Mouse (Mus musculus) right cerebral cortex, postnatal 14 days (tissue): ENCODE results near the gene Kif5a.
"Not testable (repeated sequence)": the region's sequence is repeated elsewhere in the genome, so short reads cannot be mapped to it uniquely, and the experiment has no call there.

Experiments used
- DNase-seq: peaks from one replicate; pipeline ENCODE4 v3.0.0; 2022

The Kif5a gene

DNA sequence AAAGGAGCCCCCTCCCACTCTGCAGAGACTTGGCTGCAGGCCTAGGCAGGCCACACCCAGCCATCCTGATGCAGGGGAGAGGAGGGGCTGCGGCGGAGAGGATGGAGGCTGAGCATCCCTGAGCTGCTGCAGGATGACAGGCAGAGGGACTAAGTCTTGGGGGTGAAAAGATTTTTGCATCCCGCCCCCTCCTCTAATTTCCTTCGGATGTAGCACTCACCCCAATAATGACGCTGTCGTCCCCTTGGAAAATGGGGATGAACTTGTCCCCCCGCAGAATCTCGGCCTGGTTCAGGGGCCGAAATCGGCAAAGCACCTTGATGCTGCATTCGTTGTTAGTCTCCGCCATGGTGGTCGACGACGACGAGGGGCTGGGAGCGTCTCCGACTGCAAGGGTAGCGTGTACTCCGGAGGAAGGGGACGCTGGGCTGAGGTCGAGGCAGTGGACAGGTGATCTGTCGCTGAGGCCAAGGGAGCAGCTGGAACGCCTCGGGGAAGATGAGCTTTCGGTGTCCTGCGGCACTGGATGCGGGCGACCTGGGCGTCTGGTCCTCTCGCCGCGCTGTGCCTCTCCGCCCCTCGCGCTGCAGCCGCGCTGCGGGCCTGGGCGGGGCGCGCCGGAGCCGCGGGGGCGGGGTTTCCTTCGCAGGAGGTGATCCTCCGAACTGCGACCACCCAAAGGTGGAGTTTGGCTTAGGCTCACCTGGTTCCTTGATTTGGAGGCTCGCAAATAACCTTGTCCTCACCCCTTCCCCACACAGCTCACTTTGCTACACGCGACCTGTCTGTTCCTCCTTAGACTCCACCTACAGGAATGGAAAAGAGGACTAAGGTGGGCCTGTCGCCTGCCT is at the start of gene Kif5a:
Kif5a (minus strand) TSS at position 801 of the 851 bp plus-strand sequence.
- DNase-seq, result peak; percentile 74

DNA sequence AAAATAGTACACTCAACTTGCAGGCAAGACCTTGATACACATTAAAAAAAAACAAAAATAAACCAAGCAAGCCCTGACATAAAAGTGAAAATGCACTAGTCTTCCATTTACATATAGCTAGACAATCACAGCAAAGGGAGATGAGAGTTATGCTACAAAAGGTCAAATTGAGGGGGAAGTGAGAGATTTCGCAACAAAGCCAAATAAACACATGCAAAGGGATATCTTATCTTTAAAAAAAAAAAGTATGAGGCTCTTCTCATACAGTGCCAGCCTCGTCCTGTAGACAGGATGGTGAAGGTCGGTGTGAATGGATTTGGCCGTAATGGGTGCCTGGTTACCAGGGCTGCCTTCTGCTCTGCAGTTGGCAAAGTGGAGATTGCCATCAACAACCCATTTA is 49.7 kb upstream of the Kif5a start:
- DNase-seq, result no peak

DNA sequence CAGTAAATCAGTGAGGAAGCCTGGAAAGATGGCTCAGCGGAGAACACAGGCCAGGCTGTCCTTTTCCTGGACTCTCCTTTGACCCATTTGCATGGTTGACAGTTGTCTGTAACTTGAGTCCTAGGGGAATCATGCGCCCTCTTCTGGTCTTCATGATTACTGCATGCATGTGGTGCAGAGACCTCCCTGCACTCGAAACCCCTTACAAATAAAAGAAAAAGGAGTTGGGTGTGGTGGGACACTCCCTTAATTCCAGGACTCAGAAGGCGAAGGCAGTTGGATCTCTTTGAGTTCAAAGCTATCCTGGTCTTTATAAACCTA is 49.2 kb upstream of the Kif5a start:
- DNase-seq, result peak; percentile 69

DNA sequence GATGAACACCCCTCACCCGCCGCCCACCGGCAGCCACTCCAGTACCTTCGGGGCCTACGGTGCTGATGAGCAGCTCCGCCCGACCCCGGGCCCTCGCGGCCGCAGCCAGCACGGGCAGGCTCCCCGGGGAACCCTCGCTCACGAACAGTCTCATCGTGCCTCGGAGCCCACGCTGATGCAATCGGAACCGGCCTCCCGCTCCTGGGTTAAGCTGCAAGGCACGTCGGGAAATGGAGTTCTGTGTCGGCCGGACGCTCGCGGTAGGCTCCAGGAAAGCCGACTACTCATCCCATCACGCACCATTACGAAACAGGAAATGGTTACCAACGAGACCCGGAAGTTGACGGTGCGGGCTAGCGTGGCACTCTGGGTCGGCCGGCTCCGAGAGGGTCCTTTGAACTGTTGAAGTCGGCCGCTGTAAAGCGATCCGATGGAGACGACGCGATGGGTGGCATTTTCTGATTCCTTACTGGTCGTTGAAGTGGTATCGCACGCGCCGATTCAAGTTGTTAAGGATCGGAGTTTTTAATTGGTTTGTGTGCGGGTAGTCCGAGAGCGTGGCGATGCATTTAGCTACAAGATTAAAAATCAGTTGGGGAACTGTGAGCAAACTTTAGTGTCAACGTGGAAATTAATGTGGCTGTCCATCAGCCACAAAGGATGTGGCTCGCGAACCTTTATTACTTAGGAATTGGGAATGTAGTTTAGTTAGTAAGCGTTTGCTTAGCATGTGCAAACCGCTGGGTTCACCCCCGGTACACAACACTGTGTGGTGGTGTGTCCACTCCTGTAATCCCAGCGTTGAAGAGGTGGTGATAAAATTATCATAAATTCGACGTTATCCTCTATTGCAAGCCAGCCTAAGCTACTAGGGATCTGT is 48.6 kb upstream of the Kif5a start, which contains the start of gene Mars:
Mars (minus strand) TSS at position 311 of the 880 bp plus-strand sequence.
- DNase-seq, result peak; percentile 90

DNA sequence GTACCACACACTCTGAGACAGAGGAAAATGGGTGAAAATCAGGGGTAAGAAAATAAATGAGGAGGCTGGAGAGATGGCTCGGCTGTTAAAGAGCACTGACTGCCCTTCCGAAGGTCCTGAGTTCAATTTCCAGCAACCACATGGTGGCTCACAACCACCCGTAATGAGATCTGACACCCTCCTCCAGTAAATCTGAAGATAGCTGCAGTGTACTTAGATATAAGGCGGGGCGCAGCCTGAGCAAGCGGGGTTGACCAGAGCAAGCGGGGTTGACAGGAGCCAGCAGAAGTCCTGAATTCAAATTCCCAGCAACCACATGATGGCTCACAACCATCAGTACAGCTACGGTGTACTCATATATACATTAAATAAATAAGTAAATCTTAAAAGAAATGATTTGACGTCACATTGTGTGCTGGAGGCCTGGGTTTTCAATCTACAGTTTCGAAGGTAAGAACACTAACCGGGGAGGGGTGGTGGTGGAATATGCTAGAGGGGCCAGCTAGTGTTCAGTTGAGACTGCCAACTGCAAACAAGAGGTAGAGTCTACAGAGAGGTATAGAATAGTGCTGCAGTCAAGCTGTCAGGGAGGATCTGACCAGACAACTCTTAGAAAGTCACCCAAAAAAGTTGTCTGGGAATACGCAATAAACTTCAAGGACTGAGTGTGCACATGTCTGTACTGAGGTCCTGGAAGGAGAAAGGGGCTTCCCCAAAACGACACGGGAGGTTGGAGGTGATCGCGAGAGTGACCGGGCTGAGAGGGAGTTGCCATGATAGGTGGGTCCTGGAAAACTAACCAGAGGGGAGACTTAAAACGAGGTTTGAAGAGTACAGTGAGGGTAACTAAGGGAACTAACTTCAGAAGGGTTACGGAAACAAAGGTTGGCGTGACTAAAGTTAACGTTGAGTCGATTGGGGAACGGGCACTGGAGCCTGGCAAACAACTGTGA is 47.7 kb upstream of the Kif5a start:
- DNase-seq, result no peak

DNA sequence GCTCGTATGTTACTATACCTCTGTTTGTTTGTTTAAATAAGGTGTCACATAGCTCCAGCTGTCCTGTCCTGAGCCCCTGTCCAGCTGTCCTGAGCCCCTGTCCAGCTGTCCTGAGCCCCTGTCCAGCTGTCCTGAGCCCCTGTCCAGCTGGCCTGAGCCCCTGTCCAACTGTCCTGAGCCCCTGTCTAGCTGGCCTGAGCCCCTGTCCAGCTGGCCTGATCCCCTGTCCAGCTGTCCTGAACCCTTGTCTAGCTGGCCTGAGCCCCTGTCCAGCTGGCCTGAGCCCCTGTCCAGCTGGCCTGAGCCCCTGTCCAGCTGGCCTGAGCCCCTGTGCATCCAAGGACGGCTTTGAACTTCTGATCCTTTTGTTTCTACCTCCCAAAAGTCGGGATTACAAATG is 46.0 kb upstream of the Kif5a start:
- DNase-seq, result not testable (repeated sequence)

DNA sequence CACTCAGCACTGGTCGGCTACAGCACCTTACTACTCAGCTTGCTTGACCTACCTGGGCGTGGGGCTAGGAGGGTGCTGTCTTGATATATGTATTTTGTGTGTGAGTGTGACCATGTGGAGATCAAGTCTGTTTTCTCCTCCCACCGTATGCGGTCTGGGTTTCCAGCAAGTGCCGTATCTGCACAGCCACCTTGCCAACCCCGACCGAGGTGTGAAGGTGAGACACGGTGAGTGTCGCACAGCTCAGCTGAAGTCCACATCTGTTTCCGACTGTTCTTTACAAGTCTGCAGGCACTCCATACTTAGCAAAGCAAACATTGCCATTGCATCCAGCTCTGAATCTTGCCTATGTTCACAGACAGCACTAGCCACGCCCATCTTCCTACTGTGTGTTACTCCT is 40.0 kb upstream of the Kif5a start:
- no peak for DNase-seq

DNA sequence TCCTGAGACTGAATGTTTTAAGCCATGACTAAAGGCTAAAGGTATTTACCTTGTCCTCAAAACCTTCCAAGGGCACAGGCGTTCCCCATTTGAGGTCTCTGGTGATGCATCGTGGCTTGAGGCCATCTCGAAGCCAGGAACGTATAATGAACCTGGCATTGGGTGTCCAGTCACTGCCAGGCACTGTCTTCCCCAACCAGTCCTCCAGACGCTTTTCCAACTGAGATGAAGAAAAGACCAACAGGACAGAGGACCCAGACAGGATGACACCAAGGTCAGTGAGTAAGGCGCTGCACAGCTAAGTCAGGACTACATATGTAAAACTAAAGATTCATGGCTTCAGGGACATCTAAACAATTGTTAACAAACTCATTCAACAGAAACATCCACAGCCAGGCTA is 37.2 kb upstream of the Kif5a start:
- no peak for DNase-seq

DNA sequence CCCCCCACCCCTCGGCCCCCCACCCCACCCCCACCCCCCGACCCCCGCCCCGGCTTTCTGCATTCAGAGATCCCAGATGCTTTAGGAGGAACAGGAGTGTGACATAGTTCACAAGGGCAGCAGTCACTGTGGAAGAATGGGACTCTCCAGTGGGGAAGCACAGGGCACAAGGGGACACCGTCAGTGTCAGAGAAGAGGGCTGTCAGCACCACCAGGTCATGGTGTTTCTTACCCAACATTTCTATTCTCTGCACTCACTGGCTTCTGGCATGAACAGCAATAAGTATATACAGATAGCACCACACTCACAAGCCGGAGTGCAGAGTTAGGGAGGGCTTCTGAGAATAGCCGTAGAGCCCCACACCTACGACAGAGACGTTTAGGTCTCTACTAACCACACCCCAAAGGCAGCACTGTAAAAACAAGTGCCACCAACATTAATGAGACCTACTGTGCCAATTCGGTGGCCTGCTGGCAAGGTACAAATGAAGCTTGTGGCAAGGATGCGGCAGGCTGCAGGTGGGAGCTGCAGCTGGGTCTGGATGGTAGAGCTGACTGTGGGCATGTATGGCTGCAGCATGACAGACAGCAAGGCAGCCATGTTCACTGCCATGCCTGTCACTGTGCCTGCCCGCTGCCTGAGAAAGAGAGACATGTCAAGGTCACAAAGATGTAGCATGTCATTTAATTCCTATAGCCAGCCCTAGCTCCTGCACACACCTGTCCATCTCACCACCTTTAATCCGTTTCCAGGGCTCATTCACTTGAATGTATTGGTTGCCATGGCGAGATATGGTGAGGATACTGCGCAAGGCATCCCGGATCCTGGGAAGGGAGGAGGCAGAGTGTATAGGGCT is 34.1 kb upstream of the Kif5a start:
- DNase-seq, result no peak

DNA sequence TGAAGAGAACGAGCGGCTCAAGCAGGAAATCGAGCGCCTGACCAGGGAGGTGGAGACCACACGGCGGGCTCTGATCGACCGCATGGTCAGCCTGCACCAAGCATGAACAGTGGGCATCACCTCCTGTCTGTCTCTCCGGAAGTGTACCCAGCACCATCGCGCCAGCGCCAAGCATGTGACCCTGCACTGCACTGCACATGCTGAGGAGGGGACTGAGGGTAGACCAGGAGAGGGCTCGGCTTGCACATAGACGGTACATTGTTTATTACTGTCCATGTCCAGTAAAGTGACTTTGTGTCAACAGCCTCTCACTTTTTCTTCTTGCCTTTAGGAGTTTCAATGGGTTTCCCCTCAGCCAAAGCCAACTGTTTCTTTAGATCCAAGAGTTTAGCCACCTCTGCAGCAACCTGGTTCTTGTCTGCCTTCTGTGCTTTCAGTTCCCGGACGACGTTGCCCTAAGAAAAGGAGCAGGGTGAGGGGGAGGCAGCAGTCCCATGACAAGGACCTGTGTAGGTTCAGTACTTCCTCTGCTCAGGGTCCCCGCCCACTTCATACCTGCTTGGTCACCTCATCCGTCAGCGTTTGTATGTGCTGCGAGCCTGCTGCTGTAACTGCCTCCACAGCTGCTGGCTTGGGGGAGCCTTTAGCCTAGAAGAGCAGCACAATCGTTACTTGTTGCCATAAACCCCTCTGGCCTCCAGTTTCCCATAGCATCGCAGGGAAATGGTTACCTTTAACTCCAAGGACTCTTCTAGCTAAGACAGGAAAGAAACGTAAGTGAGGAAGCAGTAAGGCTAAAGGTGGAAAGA is 33.0 kb upstream of the Kif5a start:
- DNase-seq, result no peak

DNA sequence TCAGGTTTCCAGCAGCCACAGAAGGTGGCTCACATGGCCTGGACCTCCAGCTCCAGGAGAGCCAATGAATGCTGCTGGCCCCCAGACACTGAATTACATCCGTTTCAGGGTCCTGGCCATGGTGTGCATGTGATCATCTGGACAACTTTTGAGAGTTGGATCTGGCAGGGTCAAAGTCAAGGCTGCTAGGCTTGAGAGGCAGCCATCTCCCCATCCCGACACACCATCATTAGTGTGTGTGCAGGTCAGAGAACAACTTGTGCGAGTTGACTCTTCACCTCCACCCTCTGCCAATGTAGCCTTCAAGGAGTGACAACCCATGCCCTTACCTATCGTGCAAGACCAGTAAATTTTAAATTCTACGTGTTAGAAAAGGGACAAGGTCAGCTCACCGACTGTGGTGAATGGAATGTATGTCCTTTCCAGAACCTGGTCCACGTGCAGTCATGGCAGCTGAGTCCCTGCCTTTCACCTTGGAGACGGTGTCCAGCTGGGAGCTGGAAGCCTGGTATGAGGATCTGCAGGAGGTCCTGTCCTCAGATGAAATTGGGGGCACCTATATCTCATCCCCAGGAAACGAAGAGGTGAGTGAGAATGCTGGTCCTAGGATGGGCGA is 31.9 kb upstream of the Kif5a start:
- DNase-seq, result no peak

DNA sequence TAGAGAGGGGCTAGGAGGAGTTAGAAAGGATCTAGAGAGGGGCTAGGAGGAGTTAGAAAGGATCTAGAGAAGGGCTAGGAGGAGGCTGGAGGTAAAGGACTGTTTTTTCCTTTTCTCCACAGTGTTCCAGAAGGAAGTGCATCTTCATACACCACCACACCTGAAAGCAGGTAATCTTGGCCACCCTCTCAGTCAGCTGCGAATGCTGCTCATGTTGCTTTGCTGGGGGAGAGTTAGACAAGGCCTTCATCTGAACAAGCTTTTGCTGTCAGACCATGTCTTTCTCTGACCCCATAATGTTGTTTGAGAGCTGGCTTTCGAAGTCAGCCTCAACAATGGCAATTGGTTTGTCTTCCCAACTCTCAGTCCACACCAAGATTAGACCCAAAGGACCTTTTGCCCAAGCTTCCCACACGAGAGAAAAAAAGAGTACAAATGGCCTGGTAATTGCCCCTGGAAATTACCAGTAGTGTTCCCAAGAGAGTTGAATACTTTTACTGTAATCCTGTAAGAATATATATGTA is 30.5 kb upstream of the Kif5a start:
- no peak for DNase-seq

DNA sequence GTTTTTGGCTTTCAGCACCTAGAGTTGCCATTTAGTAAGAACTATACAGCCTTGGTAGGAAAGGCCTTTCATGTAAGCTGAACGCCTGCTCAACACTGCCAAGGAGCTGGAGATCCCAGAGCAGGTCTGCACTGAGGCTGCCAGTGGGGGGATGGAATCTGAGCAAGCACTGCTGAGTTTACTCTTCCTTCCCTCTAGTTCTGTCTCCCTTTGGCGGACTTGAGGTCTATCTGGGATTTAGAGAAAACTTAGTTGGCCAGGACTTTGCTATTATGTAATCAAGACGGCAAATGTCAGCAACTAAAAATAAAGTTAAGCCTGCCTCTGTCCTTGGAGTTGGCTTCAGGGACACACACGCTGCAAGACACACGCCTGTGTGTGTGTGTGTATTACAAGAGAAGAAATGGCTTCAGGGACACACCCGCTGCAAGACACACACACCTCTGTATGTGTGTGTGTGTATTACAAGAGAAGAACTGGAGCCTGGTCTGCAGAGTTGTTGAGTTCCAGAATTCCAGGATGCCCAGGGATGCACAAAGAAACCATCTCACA is 29.9 kb upstream of the Kif5a start:
- no peak for DNase-seq

DNA sequence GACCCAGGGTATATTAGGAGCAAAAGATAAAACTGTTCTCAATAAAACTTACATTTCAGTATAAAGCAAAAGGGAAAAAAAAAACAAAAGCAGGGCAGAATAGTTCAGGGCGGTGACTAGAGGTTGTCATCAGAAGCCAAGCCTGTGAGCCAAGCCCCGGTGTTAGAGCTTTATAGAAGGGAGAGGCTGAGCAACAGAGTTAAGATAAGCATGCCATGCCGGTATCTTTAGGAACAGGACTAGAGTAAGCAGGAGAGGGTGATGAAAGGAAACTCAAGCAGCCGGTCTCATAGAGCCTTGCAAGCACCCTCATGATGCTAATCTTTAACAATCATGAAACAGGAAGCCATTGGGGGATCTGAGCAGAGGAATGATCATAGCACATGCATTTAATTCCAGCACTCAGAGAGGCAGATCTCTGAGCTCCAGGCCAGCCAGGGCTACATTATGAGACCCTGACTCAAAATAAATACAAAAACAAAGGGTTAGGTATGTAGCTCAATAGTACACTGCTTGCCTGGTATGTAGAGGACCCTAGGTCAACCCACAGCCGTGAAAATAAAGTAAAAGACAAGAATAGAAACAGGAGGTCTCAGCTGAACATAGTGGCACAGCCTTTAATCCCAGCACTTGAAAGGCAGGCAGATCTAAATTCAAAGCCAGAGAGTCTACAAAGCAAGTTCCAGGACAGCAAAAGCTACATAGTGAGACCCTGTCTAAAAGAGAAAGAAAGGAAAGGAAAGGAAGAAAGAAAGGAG is 28.9 kb upstream of the Kif5a start:
- no peak for DNase-seq

DNA sequence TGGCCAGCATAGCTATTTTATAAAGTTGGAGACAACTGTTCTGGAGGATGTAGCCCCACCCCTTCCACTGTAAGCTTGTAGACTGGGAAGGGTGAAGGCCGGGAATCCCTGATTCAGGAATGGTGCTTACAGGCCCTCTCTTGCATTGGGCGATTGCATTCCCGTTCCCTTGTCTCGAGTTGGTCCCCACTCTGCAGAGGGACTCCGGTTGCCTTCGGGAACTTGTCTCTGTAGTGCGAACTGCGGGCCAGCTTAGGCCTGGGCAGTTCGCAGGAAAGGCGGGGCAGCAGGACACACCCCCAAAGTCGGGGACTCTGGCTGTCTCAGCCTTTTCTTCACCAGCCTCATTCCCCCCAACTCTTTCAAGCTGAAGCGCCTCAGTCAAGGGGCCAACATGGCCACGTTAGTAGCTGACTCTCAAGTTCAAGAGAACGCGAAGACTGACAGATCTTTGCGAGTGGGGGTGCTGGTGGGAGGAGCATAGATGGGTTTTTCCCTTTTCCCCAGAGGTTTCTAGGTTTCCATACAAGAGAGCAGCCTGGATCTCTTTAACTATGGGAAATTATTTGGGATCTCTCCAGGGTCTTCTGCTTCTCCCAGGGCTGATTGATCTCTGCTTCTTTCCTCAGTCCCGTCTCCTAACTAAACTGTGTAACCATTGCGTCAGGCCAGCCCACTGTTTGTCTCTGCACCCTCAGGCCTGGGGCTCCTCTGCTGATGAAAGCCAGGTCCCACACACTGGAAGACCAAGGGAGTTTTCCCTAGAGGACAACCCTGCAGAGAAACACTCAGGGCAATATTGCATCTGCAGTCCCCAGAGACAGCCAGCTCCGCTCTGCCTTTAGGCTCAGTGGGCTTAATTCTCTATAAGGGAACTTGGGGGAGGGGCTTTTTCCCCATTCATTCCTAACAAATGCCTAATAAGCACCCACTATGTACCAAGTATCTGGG is 28.1 kb upstream of the Kif5a start:
- DNase-seq, result no peak

DNA sequence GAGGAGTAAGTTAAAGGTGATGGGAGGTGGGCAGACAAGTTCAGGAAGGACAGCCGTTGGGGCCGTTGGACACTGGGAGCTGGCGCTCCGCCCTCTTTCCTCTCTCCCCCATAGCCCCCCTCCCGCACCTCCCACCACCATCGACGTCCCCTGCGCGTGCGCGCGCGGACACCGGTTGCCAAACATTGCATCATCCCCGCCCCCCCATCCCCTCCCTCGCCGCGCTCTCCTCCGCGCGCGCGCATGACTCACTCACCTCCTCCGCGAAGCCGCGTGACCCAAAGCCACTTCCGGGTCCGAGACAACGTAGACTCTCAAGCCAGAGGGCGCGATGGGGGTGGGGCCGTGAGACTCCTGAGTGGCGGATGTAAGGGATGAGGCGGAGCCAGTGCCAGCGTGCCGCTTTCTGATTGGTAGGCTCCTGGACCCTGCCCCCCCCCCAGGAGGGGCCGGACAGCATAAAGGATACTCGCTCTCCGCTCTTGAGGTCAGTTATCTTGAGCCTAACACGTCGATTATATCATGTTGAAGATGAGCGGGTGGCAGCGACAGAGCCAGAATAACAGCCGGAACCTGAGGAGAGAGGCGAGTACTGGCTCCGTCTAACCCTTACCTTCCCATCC is 27.3 kb upstream of the Kif5a start:
- peak; percentile 100 for DNase-seq

DNA sequence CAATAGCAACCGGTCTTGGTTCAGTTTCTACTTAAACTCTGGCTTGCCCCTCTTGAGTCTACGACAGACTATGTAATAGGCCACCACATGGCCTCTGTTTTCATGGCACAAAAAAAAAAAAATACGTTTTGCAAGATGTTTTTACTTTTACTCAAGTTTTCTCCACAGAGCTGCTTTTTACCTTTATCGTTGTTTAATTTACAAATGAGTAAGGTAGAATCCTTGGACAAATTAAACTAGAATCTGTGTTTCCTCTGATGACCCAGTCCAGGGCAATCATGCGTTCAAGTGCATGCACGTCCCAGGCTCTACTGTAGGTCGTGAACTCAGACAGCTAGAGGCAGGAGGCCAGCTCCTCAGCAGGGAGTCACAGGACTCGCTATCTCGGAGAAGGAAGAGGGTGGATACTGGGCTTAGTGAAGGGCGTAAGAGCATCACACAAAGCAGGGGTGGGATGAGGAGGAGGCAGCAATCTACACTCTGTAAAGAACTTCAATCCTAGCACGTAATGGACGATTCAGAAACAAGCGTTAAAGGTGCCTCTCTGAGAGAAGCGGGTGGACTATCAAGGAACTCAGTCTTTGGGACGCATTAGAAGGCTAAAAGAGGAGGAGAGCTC is 26.5 kb upstream of the Kif5a start:
- no peak for DNase-seq
